Mouse (Mus musculus): ENCODE data around the gene Hsd17b1. TPM values are rescaled to one million over a fixed set of nuclear protein-coding genes. Genes with fewer than 3 reads are reported as not detected.
"Not testable (repeated sequence)": the region's sequence is repeated elsewhere in the genome, so short reads cannot be mapped to it uniquely, and the experiment has no call there.

Hsd17b1 gene
- total RNA-seq, 1 experiment from 2014 or later = 3.3 TPM

GRCm38 (mm10) chr11:101085617-101086322 is 7.6 kb downstream of the Hsd17b1 start:
- no peak for DNase-seq

- DNase-seq = no peak
Measured at GRCm38 (mm10) chr11:101086323-101086674, 8.1 kb downstream of the Hsd17b1 start.

- DNase-seq = peak; percentile 88
Measured at GRCm38 (mm10) chr11:101086756-101087681, 8.8 kb downstream of the Hsd17b1 start, which contains the start of gene Mlx. TSS of gene Mlx (plus strand) at chr11:101087277.

- DNase-seq = no peak
Measured at GRCm38 (mm10) chr11:101087682-101088055, 9.5 kb downstream of the Hsd17b1 start.

- no peak for DNase-seq
Measured at GRCm38 (mm10) chr11:101089931-101090330, 11.7 kb downstream of the Hsd17b1 start.

GRCm38 (mm10) chr11:101094930-101095313 is 16.7 kb downstream of the Hsd17b1 start:
- DNase-seq = no peak

GRCm38 (mm10) chr11:101095314-101096024 is 17.3 kb downstream of the Hsd17b1 start, which contains the start of gene Psmc3ip:
TSS of gene Psmc3ip (minus strand) at chr11:101095436.
- DNase-seq = peak; percentile 91

- DNase-seq = no peak
Measured at GRCm38 (mm10) chr11:101098231-101098630, 20.0 kb downstream of the Hsd17b1 start.

- DNase-seq = no peak
Measured at GRCm38 (mm10) chr11:101103011-101103410, 24.8 kb downstream of the Hsd17b1 start.

GRCm38 (mm10) chr11:101109351-101109750 is 31.1 kb downstream of the Hsd17b1 start:
- no peak for DNase-seq

GRCm38 (mm10) chr11:101110708-101111107 is 32.5 kb downstream of the Hsd17b1 start:
- DNase-seq = no peak

GRCm38 (mm10) chr11:101111178-101111577 is 33.0 kb downstream of the Hsd17b1 start:
- DNase-seq = no peak

- DNase-seq = no peak
Measured at GRCm38 (mm10) chr11:101112186-101112585, 34.0 kb downstream of the Hsd17b1 start.

- no peak for DNase-seq
Measured at GRCm38 (mm10) chr11:101115564-101115963, 37.4 kb downstream of the Hsd17b1 start.

GRCm38 (mm10) chr11:101118105-101118504 is 39.9 kb downstream of the Hsd17b1 start:
- no peak for DNase-seq

- DNase-seq = no peak
Measured at GRCm38 (mm10) chr11:101119131-101119760, 41.0 kb downstream of the Hsd17b1 start.

- peak; percentile 99 for DNase-seq
Measured at GRCm38 (mm10) chr11:101119761-101120544, 41.7 kb downstream of the Hsd17b1 start, which contains the start of the genes Retreg3 and Tubg1. TSS of gene Retreg3 (minus strand) at chr11:101119893. TSS of gene Tubg1 (plus strand) at chr11:101119938.

GRCm38 (mm10) chr11:101120545-101121188 is 42.5 kb downstream of the Hsd17b1 start:
- DNase-seq = no peak

- not testable (repeated sequence) for DNase-seq
Measured at GRCm38 (mm10) chr11:101124494-101124893, 46.3 kb downstream of the Hsd17b1 start.

- not testable (repeated sequence) for DNase-seq
Measured at GRCm38 (mm10) chr11:101125008-101125407, 46.8 kb downstream of the Hsd17b1 start.
